Mouse (Mus musculus) lung, embryonic 16.5 days (tissue): ENCODE results near the gene H2-Q1. TPM values are rescaled to one million over a fixed set of nuclear protein-coding genes. Genes with fewer than 3 reads are reported as not detected.
"Not testable (repeated sequence)": the region's sequence is repeated elsewhere in the genome, so short reads cannot be mapped to it uniquely, and the experiment has no call there.

Experiments used
- ATAC-seq: fragments of 200-750 bp; cut with Nextera tagmentation; 2 replicates; pipeline ENCODE4 v1.8.0; 2017; ENCODE audit warnings: low read depth, mild to moderate bottlenecking, moderate library complexity
- H3K27ac ChIP-seq: fragments of 300-500 bp; sonication (generic); 2 replicates; pipeline ENCODE4 v1.5.1; 2014; ENCODE audit warnings: mild to moderate bottlenecking, control low read depth, low read length
- H3K27me3 ChIP-seq: fragments of 300-500 bp; sonication (generic); 2 replicates; pipeline ENCODE4 v1.6.1; 2014; ENCODE audit warnings: low read depth, low read length, mixed read lengths; ENCODE audit not compliant: control insufficient read depth, insufficient read depth
- H3K36me3 ChIP-seq: fragments of 300-500 bp; sonication (generic); 2 replicates; pipeline ENCODE4 v1.6.1; 2014; ENCODE audit warnings: low read length; ENCODE audit not compliant: control insufficient read depth, insufficient read depth
- H3K4me1 ChIP-seq: fragments of 300-500 bp; sonication (generic); replicated peaks from 2 replicates; pipeline ENCODE4 v1.6.1; 2014; ENCODE audit warnings: low read length, mixed read lengths; ENCODE audit not compliant: control insufficient read depth, insufficient read depth
- H3K4me2 ChIP-seq: fragments of 300-500 bp; sonication (generic); 2 replicates; pipeline ENCODE4 v1.6.1; 2014; ENCODE audit warnings: low read depth, low read length, control low read depth
- H3K4me3 ChIP-seq: fragments of 300-500 bp; sonication (generic); 2 replicates; pipeline ENCODE4 v1.5.1; 2014; ENCODE audit warnings: mild to moderate bottlenecking, low read length, control low read depth
- H3K9ac ChIP-seq: fragments of 300-500 bp; sonication (generic); 2 replicates; pipeline ENCODE4 v1.6.1; 2014; ENCODE audit warnings: low read length, control low read depth
- H3K9me3 ChIP-seq: fragments of 300-500 bp; sonication (generic); 2 replicates; pipeline ENCODE4 v1.6.1; 2016; ENCODE audit warnings: low read length; ENCODE audit not compliant: control insufficient read depth
- WGBS: fragments of 180-500 bp; shearing (Covaris S2); extraction: QIAGEN DNeasy Blood & Tissue Kit; methylation state at CpG from one replicate; pipeline ENCODE4 v1.1.7; 2014; 5-methylcytosine and 5-hydroxymethylcytosine counted together
- polyA plus RNA-seq: library from polyadenylated mRNA; unstranded; fragments of >200 nt; fragmentation: Nextera tagmentation; extraction: Ambion mirVana; gene quantifications from 2 replicates; pipeline ENCODE4 v1.2.1, GENCODE M21; 2015

The H2-Q1 gene
- polyA plus RNA-seq, 1 experiment from 2014 or later = 0.38 TPM

GRCm38 (mm10) chr17:35300261-35300945 is 19.8 kb upstream of the H2-Q1 start:
- not testable (repeated sequence) for H3K27me3 ChIP-seq, ATAC-seq, H3K4me3 ChIP-seq, H3K36me3 ChIP-seq, H3K9me3 ChIP-seq, H3K27ac ChIP-seq, H3K4me1 ChIP-seq, H3K4me2 ChIP-seq, H3K9ac ChIP-seq
- WGBS = 80% methylated on average over 7 of the region's 7 CpGs

DNA sequence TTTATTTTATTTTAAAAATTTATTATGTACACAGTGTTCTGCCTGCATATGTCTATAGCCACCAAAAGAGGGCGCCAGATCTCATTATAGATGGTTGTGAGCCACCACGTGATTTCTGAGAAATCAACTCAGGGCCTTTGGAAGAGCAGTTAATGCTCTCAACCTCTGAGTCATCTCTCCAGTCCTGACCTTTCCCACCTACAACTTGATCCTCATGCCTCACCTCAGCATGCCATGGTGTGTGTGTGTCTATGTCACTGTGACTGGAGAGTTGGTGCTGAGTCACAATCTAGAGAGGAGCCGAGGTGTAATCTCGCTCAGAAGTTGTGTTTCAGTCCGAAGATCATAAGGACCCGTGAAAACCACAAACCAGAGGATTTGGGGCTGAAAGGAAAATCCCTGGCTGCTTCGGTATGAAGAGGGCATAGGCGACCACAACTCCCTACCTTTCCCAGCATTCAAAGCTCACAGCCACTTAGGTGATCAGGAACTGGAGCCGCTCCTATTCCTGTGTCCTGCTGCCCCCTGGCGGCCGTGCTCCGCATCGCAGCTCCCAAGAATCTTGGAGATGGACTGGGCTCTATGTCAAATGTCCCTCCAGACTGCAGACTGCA is 18.5 kb upstream of the H2-Q1 start:
- Histone ChIP-seq H3K9ac (no peak overlapping the region), H3K4me2 (no peak overlapping the region), H3K4me1 (no peaks in the 10 kb centered on the region), H3K4me3 (no peak overlapping the region), H3K27ac (no peak overlapping the region), H3K27me3 (no peaks in the 10 kb centered on the region), H3K36me3 (no peaks in the 10 kb centered on the region), H3K9me3 (no peaks in the 10 kb centered on the region)
- ATAC-seq = no peak
- 28% methylated on average over 13 of the region's 13 CpGs for WGBS

DNA sequence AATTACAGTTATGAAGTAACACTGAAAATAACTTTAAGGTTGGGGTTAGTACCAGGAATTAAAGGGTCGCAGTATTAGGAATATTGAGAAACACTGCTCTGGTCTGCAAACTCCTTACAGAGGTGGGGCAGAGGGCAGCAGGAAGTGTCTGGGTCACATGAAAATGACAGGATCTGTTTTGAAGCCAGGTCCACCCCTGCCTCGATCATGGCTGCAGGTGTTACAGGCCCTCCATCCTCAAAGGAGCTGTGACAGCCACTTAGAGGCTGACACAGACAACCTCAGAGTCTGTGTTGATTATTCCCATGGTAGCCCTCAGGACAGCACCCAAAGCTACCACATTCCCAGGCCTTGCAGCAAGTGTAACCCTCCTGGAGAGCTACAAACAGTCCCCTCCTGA is 16.9 kb upstream of the H2-Q1 start:
- Histone ChIP-seq H3K9me3 (no peaks in the 10 kb centered on the region), H3K4me2 (no peak overlapping the region), H3K4me1 (no peaks in the 10 kb centered on the region), H3K27ac (no peak overlapping the region), H3K9ac (no peak overlapping the region), H3K27me3 (no peaks in the 10 kb centered on the region), H3K4me3 (no peak overlapping the region), H3K36me3 (no peaks in the 10 kb centered on the region)
- ATAC-seq = no peak
- 50% methylated on average over 2 of the region's 2 CpGs for WGBS

DNA sequence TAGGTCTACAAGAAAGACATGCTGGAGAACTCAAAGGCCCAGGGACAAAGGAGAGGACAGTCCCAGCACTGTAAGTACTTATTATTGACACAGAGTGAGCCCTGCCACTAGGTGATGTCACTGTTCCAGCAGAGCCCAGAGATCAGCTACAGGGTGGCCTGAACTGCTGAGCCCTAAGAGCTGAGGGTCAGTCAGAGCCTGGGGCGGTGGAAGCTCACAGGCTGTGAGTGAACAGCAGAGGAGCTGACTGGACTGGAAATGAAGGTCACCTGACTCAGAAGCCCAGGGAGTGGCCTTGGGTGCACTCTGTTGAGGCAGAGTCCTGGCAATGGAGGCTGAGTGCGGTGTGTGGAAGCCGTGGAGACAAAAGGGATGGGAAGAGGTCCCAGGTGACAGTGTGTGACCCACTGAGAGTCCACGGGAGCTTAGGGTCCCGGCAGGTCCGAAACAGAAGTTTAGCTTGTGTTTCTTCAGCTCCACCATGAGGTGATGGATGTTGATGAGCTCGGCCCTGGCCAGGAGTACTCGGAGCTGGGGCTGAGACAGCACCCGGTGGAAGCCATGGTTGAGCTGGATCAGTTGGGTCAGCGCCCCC is 16.4 kb upstream of the H2-Q1 start:
- H3K9ac ChIP-seq = no peak overlapping the region
- no peak overlapping the region for H3K4me3 ChIP-seq
- no peaks in the 10 kb centered on the region for H3K36me3 ChIP-seq
- H3K27ac ChIP-seq = no peak overlapping the region
- H3K4me1 ChIP-seq = no peaks in the 10 kb centered on the region
- no peaks in the 10 kb centered on the region for H3K27me3 ChIP-seq
- ATAC-seq = no peak
- H3K9me3 ChIP-seq = no peaks in the 10 kb centered on the region
- 76% methylated on average over 10 of the region's 10 CpGs for WGBS
- H3K4me2 ChIP-seq = no peak overlapping the region

DNA sequence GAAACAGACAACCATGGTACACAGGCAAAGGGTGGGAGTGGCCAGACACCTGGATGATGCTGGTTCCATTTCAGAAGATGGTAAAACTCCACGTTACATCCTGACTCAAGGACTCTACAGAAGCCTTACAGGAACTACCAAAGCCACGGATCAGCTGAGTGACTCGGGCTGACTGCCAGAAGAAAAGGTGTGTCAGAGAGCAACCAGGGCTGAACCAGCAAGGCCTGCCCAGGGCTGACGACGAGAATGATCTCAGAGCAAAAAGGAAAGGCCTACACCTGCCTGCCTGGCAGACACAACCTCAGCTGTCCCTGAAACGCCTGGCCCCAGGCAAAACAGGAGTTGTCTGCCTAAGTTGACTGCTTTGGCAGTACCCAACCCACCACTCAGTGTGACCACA is 15.7 kb upstream of the H2-Q1 start:
- Histone ChIP-seq H3K27ac (no peak overlapping the region), H3K4me2 (no peak overlapping the region), H3K9ac (no peak overlapping the region), H3K27me3 (no peaks in the 10 kb centered on the region), H3K9me3 (no peaks in the 10 kb centered on the region), H3K36me3 (no peaks in the 10 kb centered on the region), H3K4me3 (no peak overlapping the region), H3K4me1 (no peaks in the 10 kb centered on the region)
- ATAC-seq = no peak
- WGBS = 42% methylated on average over 6 of the region's 6 CpGs

- ATAC-seq, H3K4me3 ChIP-seq, H3K27me3 ChIP-seq, H3K9ac ChIP-seq, H3K4me2 ChIP-seq, H3K9me3 ChIP-seq, H3K27ac ChIP-seq, H3K4me1 ChIP-seq, H3K36me3 ChIP-seq: not testable (repeated sequence)
- WGBS = 62% methylated on average over 8 of the region's 8 CpGs
These were observed 15.3 kb upstream of the H2-Q1 start for GRCm38 (mm10) chr17:35304921-35305320.

DNA sequence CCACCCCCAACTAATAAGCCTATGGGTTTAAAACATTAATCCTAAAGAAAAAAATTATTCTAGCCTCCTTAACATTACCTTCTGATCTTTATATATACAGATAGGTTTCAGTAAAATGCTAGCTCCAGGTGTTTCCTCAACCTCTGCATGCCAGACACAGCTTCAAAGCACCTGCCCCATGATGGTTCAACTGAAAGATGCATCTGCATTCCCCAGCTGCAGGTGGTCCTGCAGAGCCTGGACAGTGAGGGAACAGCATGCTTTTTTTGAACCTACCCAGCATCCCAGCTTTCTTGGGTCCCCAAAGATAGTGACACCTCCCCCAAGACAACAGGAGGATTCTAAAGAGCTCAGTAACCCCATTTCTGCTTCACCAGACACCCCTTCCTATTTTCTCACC is 1.5 kb upstream of the H2-Q1 start:
- Histone ChIP-seq H3K4me2 (no peak overlapping the region), H3K9ac (no peak overlapping the region)

GRCm38 (mm10) chr17:35325124-35325523 is 4.9 kb downstream of the H2-Q1 start:
- WGBS = 59% methylated on average over 1 of the region's 1 CpGs
- peaks cover 13% of the 10 kb centered on the region for H3K27me3 ChIP-seq
- H3K36me3 ChIP-seq, H3K4me2 ChIP-seq, ATAC-seq, H3K27ac ChIP-seq, H3K4me1 ChIP-seq, H3K9ac ChIP-seq, H3K4me3 ChIP-seq, H3K9me3 ChIP-seq: not testable (repeated sequence)

More for the DNA sequence above, 1.5 kb upstream of the H2-Q1 start:
- H3K27me3 ChIP-seq = peaks cover 16% of the 10 kb centered on the region
- H3K36me3 ChIP-seq = no peaks in the 10 kb centered on the region
- H3K27ac ChIP-seq = no peak overlapping the region
- ATAC-seq = no peak
- H3K4me1 ChIP-seq = no peaks in the 10 kb centered on the region
- H3K4me3 ChIP-seq = no peak overlapping the region
- no peaks in the 10 kb centered on the region for H3K9me3 ChIP-seq

DNA sequence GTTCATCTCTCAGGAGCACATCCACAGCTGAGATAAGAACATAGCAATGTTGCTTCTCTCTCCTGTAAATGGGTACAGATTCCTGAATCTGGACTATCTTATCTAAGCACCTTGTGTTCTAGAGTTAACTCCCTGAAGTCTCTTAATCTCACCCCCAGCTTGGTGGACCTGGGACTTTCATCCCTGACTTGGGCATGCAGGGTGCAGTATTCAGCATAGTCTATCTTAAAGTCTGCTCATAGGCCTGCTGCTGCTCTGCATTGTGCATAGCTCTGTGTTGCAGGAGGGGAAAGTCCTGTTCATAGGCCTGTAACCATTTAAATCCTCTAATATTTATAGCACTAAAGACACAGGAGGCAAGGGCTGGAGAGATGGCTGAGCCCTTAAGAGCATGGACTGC is 5.8 kb downstream of the H2-Q1 start:
- H3K27me3 ChIP-seq, H3K36me3 ChIP-seq, H3K9me3 ChIP-seq, ATAC-seq, H3K4me3 ChIP-seq, H3K9ac ChIP-seq, H3K27ac ChIP-seq, H3K4me2 ChIP-seq, H3K4me1 ChIP-seq: not testable (repeated sequence)
